Mouse (Mus musculus) testis, adult 2 months (tissue): ENCODE measurements around the gene Rragc.

ENCODE experiments used
- CTCF ChIP-seq: fragments of 200-500 bp; IDR thresholded peaks from 2 replicates; pipeline ENCODE4 v1.5.1; 2012; ENCODE audit warnings: low read depth, mild to moderate bottlenecking, inconsistent platforms, low read length, moderate library complexity; ENCODE audit not compliant: control insufficient read depth, insufficient read depth, insufficient replicate concordance
- POLR2A ChIP-seq: fragments of 200-500 bp; IDR thresholded peaks from 2 replicates; pipeline ENCODE4 v1.6.1; 2012; ENCODE audit warnings: low read depth, mild to moderate bottlenecking, inconsistent platforms, low read length, moderate library complexity; ENCODE audit not compliant: control insufficient read depth

GRCm38 (mm10) chr4:123911503-123911902 lies 5.7 kb upstream of the Rragc start:
- TF ChIP-seq CTCF (no peak), POLR2A (no peak)
